Mouse (Mus musculus): ENCODE measurements around the gene Camk1d. TPM values are rescaled to one million over a fixed set of nuclear protein-coding genes. Genes with fewer than 3 reads are reported as not detected.

Camk1d gene
- polyA plus RNA-seq, 2 experiments = 4.9 to 7.7 TPM

DNA sequence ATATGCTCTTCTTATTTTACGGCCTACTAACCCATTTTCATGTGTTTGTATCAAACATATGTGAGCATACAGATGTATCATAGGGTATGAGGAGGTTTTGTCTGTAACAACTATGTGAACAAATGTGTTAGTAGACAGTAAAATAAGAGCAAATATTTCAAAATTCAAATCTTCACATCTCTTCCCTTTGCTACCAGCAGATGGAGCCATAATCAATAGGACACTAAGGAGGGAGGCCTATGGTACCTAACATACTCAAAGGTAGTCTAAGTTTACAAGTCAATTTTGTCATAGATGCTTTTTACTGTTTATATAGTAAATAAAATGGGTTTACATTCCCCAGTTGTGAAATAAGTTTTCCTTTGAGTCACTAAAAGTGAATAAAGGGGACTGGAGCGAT is 262.7 kb downstream of the Camk1d start:
- no peak overlapping the region for H3K4me3 ChIP-seq (replicated peaks; ENCODE audit: low read length)
- peak; percentile 72 for DNase-seq (ENCODE audit: low spot score)
- H3K4me2 ChIP-seq (replicated peaks; ENCODE audit: low read depth, low read length, severe bottlenecking) = no peak overlapping the region
- no peak overlapping the region for H3K9ac ChIP-seq (ENCODE audit: low read depth, low read length, severe bottlenecking)
- TF ChIP-seq POLR2A (IDR thresholded peaks at IDR 0.05; ENCODE audit: borderline replicate concordance, extremely low read depth, insufficient read depth, insufficient read length) = no peak
- no peaks in the 10 kb centered on the region for H3K9me3 ChIP-seq (ENCODE audit: control insufficient read depth, low read length)
- no peak for ATAC-seq (ENCODE audit: low FRiP score, low read depth)
- H3K27ac ChIP-seq (replicated peaks; ENCODE audit: low read depth, low read length) = no peak overlapping the region
- no peaks in the 10 kb centered on the region for H3K36me3 ChIP-seq (ENCODE audit: control insufficient read depth, insufficient read depth, low read length)
- H3K27me3 ChIP-seq (ENCODE audit: control insufficient read depth, insufficient read depth, low read length) = no peaks in the 10 kb centered on the region
- H3K4me1 ChIP-seq (ENCODE audit: control insufficient read depth, insufficient read depth, low read length) = no peaks in the 10 kb centered on the region
- 87% methylated on average over 2 of the region's 2 CpGs for WGBS

DNA sequence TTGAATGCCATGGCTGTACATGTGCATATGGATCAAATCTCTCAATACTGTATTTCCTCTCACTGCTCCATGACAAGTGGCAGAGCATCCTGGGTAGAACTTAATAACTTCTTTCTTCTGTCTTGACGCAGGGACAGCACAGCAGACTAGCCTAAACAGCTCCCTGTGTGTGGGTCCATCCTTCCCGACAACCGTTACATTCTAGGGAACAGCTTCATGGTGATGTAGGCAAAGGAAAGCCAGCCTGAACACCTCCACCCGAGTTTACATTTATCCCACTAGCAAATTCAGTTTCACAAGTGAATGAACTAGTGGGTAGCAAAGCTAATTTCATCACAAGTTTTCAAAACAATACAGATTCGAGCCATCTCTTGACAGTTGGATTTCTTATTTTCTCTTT is 269.0 kb downstream of the Camk1d start:
- H3K4me1 ChIP-seq (ENCODE audit: control insufficient read depth, insufficient read depth, low read length) = no peaks in the 10 kb centered on the region
- DNase-seq (ENCODE audit: low spot score) = no peak
- no peak overlapping the region for H3K4me2 ChIP-seq (replicated peaks; ENCODE audit: low read depth, low read length, severe bottlenecking)
- 85% methylated on average over 5 of the region's 5 CpGs for WGBS
- H3K27me3 ChIP-seq (ENCODE audit: control insufficient read depth, insufficient read depth, low read length) = no peaks in the 10 kb centered on the region
- H3K9me3 ChIP-seq (ENCODE audit: control insufficient read depth, low read length) = no peaks in the 10 kb centered on the region
- no peaks in the 10 kb centered on the region for H3K36me3 ChIP-seq (ENCODE audit: control insufficient read depth, insufficient read depth, low read length)
- no peak for ATAC-seq (ENCODE audit: low FRiP score, low read depth)
- H3K4me3 ChIP-seq (replicated peaks; ENCODE audit: low read length) = no peak overlapping the region
- H3K27ac ChIP-seq (replicated peaks; ENCODE audit: low read depth, low read length) = no peak overlapping the region
- H3K9ac ChIP-seq (ENCODE audit: low read depth, low read length, severe bottlenecking) = no peak overlapping the region
- no peak for TF ChIP-seq POLR2A (IDR thresholded peaks at IDR 0.05; ENCODE audit: borderline replicate concordance, extremely low read depth, insufficient read depth, insufficient read length)

DNA sequence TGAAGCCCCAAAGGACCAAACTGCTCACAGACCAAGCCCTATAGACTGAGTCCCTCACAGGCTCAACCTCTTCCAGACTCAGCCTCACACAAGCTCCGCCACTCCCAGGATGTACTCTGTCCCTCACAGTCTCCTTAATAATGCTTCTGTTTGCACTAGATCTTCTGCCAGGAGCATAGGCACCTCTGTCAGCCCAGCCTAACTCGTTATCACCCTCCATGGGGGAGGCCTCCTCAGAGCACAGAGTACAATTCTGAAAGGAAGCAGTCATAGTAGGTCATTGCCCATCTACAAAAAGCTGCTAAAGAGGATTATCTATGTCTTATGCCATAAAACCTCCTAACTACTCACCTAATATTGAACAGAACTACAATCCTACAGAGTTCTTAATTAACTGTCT is 276.6 kb downstream of the Camk1d start:
- DNase-seq (ENCODE audit: low spot score) = no peak
- WGBS = 53% methylated on average over 2 of the region's 2 CpGs
- TF ChIP-seq POLR2A (IDR thresholded peaks at IDR 0.05; ENCODE audit: borderline replicate concordance, extremely low read depth, insufficient read depth, insufficient read length) = no peak

DNA sequence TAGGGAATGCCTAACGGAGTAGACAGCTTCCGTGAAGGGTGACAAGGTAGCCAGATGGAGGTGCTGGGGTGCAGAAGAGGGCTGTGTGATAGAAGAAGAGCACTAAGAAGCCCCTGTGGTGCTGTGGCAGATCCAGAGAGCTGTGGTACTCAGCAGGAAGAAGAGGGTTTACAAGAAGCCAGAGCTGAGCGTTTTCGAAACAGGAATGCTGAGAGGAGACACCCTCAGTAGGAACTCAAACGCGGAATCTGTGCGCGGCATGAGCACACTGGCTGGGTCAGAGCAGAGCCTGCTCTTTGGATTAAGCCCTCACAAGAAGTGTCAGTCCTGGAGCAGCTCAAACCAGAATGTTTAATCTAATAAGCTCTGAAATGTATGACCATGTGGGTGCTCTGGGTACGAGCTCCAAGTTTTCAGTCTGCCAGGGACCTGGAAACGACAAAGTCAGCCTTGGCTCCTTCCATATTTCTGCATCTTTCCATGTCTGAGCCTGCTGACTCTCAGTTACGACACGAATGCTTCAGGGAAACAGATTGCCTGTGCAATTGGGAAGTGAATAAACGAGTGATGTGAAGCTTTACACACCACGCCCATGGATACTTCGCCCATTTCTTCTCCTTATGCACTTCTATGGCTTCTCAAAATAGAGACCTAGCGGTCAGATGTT is 278.6 kb downstream of the Camk1d start:
- Histone ChIP-seq H3K27ac (replicated peaks; ENCODE audit: low read depth, low read length) (no peak overlapping the region), H3K4me2 (replicated peaks; ENCODE audit: low read depth, low read length, severe bottlenecking) (no peak overlapping the region), H3K4me3 (replicated peaks; ENCODE audit: low read length) (no peak overlapping the region), H3K27me3 (ENCODE audit: control insufficient read depth, insufficient read depth, low read length) (no peaks in the 10 kb centered on the region), H3K4me1 (ENCODE audit: control insufficient read depth, insufficient read depth, low read length) (no peaks in the 10 kb centered on the region), H3K9me3 (ENCODE audit: control insufficient read depth, low read length) (no peaks in the 10 kb centered on the region), H3K36me3 (ENCODE audit: control insufficient read depth, insufficient read depth, low read length) (no peaks in the 10 kb centered on the region), H3K9ac (ENCODE audit: low read depth, low read length, severe bottlenecking) (no peak overlapping the region)
- TF ChIP-seq POLR2A (IDR thresholded peaks at IDR 0.05; ENCODE audit: borderline replicate concordance, extremely low read depth, insufficient read depth, insufficient read length) = no peak
- 77% methylated on average over 16 of the region's 16 CpGs for WGBS
- DNase-seq (ENCODE audit: low spot score) (no peak), ATAC-seq (ENCODE audit: low FRiP score, low read depth) (no peak)

More for the DNA sequence above, 276.6 kb downstream of the Camk1d start:
- Histone ChIP-seq H3K4me2 (replicated peaks; ENCODE audit: low read depth, low read length, severe bottlenecking) (no peak overlapping the region), H3K36me3 (ENCODE audit: control insufficient read depth, insufficient read depth, low read length) (no peaks in the 10 kb centered on the region), H3K27ac (replicated peaks; ENCODE audit: low read depth, low read length) (no peak overlapping the region), H3K4me1 (ENCODE audit: control insufficient read depth, insufficient read depth, low read length) (no peaks in the 10 kb centered on the region), H3K4me3 (replicated peaks; ENCODE audit: low read length) (no peak overlapping the region), H3K9ac (ENCODE audit: low read depth, low read length, severe bottlenecking) (no peak overlapping the region), H3K9me3 (ENCODE audit: control insufficient read depth, low read length) (no peaks in the 10 kb centered on the region), H3K27me3 (ENCODE audit: control insufficient read depth, insufficient read depth, low read length) (no peaks in the 10 kb centered on the region)
- no peak for ATAC-seq (ENCODE audit: low FRiP score, low read depth)

DNA sequence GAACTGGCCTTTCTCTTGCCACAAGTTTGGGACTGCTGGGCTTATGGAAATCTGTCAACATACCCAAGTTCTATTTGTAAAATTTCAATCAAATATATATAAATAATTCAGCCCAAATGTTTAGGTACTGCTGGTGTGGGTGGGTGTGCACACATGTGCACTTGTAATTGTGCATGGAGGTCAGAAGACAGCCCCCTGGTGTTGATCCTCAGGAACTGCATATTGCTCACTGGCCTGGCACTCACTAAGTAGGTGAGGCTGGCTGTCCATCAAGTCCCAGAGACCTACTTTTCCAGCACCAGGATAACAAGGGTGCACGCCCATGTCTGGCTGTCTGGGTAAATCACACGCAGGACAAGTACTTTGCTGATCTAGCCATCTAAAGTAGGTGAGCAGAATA is 283.0 kb downstream of the Camk1d start:
- Histone ChIP-seq H3K4me1 (ENCODE audit: control insufficient read depth, insufficient read depth, low read length) (no peaks in the 10 kb centered on the region), H3K27me3 (ENCODE audit: control insufficient read depth, insufficient read depth, low read length) (no peaks in the 10 kb centered on the region), H3K4me3 (replicated peaks; ENCODE audit: low read length) (no peak overlapping the region), H3K9me3 (ENCODE audit: control insufficient read depth, low read length) (no peaks in the 10 kb centered on the region), H3K4me2 (replicated peaks; ENCODE audit: low read depth, low read length, severe bottlenecking) (no peak overlapping the region), H3K27ac (replicated peaks; ENCODE audit: low read depth, low read length) (no peak overlapping the region), H3K9ac (ENCODE audit: low read depth, low read length, severe bottlenecking) (no peak overlapping the region), H3K36me3 (ENCODE audit: control insufficient read depth, insufficient read depth, low read length) (no peaks in the 10 kb centered on the region)
- WGBS = 48% methylated on average over 2 of the region's 2 CpGs
- DNase-seq (ENCODE audit: low spot score) (no peak), ATAC-seq (ENCODE audit: low FRiP score, low read depth) (no peak)
- TF ChIP-seq POLR2A (IDR thresholded peaks at IDR 0.05; ENCODE audit: borderline replicate concordance, extremely low read depth, insufficient read depth, insufficient read length) = no peak

Data from limb, embryonic 14.5 days (tissue).